Mouse (Mus musculus) ovary, postnatal 10 days (tissue): Measurements from ENCODE around the gene Aknad1.

ENCODE experiments used
- DNase-seq: peaks from one replicate; pipeline ENCODE4 v3.0.0; 2022; ENCODE audit warnings: low spot score

Gene Aknad1

DNA sequence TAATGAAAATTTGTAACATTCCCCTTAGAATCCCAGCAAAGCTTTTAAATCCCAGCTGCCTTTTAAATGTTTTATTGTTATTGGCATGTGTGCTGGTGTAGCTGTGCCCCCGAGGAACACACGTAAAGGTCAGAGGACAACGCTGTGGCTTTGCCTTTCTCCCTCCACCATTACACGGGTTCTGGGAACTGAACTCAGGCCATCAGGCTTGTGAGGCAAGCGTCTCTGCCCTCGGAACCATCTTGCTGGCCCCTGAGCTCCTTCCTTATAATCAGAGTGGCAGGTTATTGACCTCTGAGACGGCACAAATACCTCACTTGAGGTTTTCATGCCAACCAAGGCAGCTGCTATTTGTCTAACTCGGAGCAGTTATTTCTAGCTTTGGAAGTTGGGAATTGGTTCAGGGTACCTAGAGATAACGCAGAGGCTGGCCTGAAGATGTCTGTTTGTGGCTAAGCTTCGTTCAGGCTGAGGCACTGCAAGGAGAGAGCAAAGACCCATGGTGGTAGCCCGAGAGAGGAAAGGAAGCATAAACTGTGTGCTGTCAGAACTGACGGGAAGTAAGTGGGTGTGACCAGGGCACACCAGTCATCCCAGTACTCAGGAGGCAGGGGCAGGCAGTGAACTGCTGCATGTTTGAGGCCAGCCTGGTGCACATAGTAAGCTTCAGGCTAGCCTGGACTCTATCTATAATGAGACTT is 48.4 kb downstream of the Aknad1 start:
- DNase-seq, result no peak

DNA sequence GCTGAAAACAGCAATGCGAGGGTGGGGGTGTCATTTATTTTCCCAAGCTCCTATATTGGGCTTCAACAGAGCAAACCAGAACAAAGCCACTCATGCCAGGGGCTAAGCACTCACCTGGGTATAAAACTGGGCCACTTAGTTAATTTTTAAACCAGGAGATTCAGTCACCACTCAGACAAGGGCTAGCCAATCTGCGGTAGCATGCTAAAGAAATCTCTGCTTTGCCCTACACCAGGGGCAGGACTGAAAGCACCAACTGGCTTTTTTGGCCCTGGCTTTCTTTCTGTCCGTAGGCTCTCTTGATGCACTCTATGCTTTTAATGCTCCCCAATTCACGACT is 49.0 kb downstream of the Aknad1 start:
- no peak for DNase-seq

DNA sequence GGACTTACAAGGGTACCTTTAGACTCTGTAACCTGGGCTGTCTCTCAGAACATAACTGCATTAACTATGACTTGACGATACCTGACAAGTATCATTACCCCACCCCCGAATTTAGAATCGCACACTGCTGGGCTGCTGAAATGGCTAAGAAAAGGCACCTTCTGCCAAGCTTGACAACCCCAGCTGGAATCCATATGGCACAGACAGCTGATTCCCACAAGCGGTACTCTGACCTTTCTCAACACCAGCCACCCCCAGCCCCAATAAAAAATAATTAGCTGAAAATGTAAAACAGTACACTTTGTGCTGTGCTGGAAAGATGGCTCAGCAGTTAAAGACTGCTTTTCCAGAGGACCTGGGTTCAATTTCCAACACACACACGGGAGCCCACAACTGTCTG is 49.8 kb downstream of the Aknad1 start:
- no peak for DNase-seq

DNA sequence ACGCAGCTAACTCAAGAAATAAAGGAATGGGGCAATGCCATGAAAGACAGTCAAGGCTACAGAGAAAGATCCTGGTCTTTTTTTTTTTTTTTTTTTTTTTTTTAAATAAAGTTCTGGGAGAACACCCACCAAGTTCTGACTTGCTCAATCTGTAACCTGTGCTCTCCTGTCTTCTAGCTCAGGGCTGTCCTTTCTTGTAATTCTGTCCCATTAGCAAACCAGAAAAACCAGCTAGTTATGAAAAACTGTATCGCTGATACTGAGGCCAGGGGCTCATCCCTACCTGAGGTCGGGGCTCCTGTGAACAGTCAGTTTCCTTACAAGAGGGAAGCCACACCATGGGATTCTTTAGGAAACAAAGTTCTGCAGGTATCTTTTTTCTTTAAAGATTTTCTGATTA is 51.0 kb downstream of the Aknad1 start:
- no peak for DNase-seq

DNA sequence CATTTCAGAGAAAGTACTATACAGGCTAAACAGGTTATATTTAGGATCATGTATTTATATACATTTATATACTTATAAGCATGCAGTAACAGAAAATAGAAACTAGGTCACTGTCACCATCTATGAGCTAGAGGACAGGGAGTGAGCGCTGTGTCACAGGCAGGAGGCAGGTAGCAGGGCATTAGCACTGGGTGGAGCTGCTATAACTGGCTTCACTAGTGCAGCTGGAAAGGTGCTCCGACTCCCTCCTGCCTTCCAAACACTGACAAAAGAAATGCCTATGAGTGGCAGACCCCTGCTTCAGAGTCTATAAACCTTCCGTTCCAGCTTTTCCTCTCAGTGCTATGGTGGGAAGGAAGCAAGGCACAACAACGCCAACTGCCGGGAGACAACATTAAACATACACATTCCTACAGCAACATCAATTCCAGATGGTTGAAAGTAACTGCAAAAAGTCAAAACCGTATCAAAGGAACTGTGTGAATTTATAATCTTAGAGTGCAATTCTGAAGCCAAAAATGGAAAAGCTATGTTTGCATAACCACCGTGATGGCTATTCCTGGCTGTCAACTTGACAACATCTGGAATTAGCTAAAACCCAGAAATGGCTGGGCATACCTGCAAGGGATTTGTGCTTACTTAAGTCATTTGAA is 51.7 kb downstream of the Aknad1 start:
- DNase-seq, result no peak

DNA sequence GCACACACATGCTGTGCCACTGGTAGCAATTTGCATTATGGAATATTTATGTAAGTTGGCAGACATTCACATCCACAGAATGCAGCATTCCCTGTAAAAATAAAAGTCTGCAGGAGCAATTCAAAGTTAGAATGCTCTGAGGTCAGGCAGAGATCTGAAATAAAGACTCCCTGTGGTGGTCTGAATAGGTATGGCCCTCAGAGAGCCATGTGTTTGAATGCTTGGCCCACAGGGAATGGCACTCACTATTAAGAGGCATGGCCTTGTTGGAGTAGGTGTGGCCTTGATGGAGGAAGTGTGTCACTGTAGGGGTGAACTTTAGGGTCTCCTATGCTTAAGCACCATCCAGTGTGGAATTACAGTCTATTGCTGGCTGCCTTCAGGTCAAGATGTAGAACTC is 53.0 kb downstream of the Aknad1 start:
- no peak for DNase-seq

DNA sequence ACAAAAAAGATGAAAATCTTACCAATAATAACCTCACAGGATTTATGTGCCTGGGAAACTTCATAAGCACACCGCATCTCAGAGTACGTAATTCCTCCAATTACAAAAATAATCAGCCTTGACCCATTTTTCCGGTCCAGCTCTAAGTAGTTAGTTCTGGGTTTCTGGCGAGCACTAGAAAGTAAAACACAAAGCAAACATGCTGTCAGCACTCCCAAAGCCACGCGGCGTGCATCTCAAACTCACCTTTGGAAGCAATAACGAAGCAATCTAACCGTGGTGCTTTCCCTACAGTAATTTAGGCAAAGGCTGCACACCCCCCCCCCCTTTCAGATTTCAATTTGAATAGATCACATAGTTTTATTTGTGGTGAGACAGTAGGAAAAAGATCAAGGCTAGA is 55.3 kb downstream of the Aknad1 start:
- DNase-seq, result no peak

DNA sequence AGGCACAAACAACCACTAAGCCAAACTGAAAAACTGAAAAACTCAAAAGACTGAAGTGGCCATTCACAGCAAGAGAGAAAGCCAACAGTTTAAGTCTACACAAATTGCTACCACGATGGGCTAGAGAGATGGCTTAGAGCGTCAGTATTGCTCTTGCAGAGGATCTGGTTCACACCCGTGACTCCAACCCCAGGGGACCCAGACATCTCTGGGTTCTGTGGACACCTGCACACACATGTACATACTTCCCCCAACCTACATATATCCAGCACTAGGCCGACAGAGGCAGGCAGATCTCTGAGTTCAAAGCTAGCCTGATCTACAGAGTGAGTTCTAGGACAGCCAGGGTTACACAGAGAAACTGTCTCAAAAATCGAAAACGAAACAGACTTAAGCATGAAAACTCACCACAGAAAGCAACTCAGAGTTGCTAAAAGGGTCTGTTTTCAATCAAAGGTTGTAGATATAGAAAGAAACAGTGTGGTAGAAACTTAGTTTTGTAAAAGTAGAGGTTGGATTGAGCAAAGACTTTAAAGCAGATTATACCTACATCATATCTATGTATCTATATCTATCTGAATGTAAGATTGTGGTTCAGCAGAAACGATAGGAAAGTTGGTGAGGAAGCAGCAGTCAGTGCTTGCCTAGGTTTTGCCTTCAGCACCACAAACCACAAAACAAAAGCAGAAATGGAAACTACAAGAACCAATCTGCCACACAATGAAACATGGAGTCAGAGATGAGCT is 56.3 kb downstream of the Aknad1 start:
- DNase-seq, result no peak

DNA sequence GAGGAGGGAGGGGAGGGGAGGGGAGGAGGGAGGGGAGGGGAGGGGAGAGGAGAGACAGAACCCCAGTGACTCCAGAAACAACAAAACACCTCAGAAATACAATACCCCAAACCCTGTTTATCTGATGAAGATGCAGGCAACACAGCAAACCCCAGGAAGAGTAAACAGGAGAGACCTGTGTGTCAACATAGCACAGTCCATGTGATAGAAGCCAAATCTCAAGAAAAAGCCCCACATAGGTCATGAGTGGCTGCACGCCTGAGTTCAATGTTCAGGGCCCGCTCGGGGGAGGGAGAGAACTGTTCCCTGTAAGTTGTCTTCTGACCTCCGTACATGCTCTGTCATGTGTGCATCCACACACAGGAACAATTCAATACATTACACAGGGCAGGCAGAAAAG is 56.9 kb downstream of the Aknad1 start:
- DNase-seq, result no peak

DNA sequence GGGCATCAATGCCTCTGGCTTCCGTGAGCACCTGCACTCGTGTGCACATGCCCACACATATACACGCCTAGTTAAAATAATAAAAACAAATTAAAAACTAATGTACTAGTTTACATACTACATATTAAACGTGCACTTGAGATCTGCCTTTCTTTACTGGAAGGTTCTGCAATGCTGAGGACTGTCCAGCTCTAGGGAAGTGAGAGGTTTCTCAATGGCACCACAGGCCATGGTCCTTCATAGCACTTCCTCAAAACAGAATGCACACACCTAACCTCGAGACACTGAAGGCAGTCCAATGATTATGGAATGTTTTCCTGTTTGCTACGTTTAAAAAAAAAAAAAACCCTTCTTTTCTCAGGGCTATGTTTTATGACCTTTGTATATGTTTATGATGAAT is 58.3 kb downstream of the Aknad1 start:
- no peak for DNase-seq

DNA sequence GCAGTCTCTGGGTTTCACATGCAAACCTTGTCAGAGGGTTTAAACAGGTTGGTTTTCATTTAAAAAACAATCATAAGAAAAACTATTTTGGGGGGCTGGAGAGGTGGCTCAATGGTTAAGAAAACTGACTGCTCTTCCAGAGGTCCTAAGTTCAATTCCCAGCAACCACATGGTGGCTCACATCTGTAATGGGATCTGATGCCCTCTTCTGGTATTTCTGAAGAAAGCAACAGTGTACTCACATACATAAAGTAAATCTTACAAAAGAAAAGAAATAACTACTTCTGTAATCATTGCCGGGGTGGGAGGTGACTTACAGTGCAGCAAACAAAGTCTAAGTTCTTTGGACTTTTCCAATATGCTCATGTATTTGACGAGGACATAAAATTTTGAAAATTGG is 58.9 kb downstream of the Aknad1 start:
- DNase-seq, result no peak

DNA sequence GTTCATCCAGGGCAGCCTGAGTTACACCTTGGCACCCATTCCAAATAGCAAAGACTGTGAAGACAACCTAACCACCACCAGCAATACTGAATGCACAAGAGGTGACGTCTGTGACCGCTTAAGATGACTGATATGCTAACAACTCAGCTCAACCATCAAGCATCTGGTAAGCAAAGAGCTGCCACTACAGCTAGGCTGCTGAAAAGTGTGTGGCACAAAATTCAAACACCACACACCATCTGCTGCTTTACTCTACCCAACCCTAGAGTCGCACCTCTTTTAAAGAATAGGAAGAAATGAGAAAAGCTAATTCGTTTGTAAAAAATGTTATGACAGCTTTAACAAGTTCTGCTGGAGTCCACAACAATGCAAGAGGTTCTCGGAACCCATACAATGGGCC is 66.2 kb downstream of the Aknad1 start:
- DNase-seq, result no peak

DNA sequence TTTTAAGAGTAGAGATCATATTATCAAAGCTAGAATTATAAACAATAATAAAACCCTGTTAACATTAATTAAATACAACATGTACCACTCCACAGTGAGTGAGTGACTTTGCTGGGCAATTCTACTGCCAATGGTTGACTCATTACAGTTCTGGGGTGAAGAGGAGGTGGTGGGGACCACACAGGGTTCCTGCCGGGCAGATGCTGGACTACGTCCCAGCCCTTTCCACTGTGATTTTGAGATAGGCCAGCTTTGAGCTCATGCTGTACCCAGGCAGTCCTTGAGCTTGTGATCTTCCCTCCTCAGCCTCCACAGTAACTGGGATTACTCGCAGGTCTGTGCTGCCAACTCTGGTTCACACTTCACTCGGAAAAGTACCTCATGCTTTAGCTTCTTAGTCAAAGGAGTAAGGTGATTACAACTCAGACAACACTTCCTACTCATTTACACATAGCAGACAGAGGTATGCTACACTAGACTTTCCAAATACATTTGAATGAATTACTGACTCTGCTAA is 71.3 kb downstream of the Aknad1 start:
- DNase-seq, result no peak

DNA sequence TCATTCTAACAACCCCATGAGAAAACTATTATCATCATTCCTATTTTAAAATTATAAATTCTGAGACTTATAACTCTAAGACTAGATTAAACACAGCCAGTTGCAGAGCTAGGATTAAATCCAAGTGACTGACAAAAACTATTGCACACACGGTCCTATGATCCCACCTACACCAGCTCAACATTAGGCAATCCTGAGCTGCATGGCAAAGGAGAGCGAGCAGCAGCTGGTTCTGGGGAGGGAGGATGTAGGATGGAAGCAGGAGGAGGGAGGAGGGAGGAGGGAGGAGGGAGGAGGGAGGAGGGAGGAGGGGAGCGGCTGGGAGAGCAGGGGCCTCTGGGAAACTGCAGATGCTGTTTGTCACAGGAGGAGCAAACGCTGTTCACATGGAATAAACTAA is 76.2 kb downstream of the Aknad1 start:
- DNase-seq, result no peak

DNA sequence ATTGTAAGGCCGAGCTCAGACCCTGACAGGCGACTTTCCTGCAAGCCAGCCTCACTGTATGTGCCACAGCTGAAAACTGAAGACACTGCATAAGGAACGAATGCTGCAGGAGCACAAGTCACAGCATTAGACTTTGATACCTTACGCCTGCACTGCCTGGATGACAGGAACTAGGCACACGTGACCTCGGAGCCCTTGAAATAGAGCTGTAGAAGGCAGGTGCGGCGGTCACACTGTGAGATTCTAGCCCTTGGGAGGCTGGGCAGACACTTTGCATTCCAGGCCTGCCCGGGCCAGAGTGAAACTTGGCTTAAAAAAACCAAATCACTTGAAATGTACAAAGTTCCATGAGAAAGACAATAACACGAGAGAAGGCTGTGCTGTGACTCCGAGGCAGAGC is 91.0 kb downstream of the Aknad1 start:
- no peak for DNase-seq

DNA sequence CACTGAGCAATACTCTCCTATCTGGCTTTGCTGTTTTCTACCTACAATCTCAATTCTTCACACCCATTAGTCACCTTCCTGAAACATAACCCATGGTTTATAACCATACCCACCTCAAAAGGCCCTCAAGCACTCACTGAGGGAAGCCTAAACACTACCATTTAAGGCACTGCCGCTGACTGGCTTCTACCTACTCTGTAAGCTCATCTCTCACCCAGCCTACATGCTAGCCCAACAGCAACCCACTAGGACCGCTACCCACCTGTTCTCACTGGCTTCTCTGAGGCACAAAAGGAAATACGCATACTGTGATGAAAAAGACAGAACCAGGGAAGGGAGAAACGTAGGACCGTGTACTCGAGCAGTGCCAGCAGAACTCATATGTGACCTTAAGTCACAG is 92.3 kb downstream of the Aknad1 start:
- no peak for DNase-seq
